Mouse (Mus musculus): ENCODE measurements around the gene Zfp526. TPM values are rescaled to one million over a fixed set of nuclear protein-coding genes. Genes with fewer than 3 reads are reported as not detected.

Zfp526 gene
- polyA plus RNA-seq, 1 experiment from 2014 or later = 3.1 TPM

DNA sequence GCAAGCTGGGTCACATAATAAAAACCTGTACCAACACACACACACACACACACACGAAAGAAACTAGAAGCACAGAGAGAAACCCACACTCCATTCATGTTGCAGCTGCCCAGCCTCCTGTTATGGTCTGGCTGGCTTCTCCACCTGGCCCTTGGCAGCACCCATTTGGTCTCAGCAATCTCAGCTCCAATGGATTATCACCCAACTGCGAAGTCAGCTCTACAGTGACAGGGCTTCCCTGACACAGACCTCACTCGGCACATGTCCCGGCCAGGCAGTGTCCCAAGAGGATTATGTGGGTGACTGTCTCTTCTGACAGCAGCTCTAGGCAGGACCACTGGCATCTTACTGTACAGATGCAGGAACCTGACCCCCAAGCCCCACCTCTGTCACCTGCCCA is 10.7 kb upstream of the Zfp526 start:
- Histone ChIP-seq H3K27ac (no peak overlapping the region), H3K4me1 (peaks cover 4% of the 10 kb centered on the region; the same call in 1 of the 2 replicates), H3K36me3 (0 out of 2 replicates have a peak, but pooled peaks cover 7% of the 10 kb centered on the region), H3K9ac (no peak overlapping the region), H3K27me3 (replicated peaks) (no peaks in the 10 kb centered on the region), H3K4me2 (no peak overlapping the region), H3K9me3 (no peaks in the 10 kb centered on the region), H3K4me3 (replicated peaks) (no peak overlapping the region)
- no peak for ATAC-seq (ENCODE audit: insufficient read depth, low FRiP score, low read depth)
- WGBS = 83% methylated on average over 4 of the region's 4 CpGs

GRCm38 (mm10) chr7:25213099-25213498 is 8.1 kb upstream of the Zfp526 start:
- peaks cover 8% of the 10 kb centered on the region; the same call in 1 of the 2 replicates for H3K4me1 ChIP-seq
- no peak overlapping the region for H3K27ac ChIP-seq
- 0 out of 2 replicates have a peak, but pooled peaks cover 3% of the 10 kb centered on the region for H3K36me3 ChIP-seq
- no peaks in the 10 kb centered on the region for H3K27me3 ChIP-seq (replicated peaks)
- H3K4me3 ChIP-seq (replicated peaks) = no peak overlapping the region
- no peaks in the 10 kb centered on the region for H3K9me3 ChIP-seq
- H3K9ac ChIP-seq = no peak overlapping the region
- ATAC-seq (ENCODE audit: insufficient read depth, low FRiP score, low read depth) = no peak
- WGBS = 69% methylated on average over 3 of the region's 3 CpGs
- no peak overlapping the region for H3K4me2 ChIP-seq

GRCm38 (mm10) chr7:25214172-25214571 is 7.1 kb upstream of the Zfp526 start:
- no peak overlapping the region for H3K27ac ChIP-seq
- no peak overlapping the region for H3K4me3 ChIP-seq (replicated peaks)
- H3K9ac ChIP-seq = no peak overlapping the region
- 0 out of 2 replicates have a peak, but pooled peaks cover 3% of the 10 kb centered on the region for H3K36me3 ChIP-seq
- H3K4me2 ChIP-seq = no peak overlapping the region
- 96% methylated on average over 2 of the region's 2 CpGs for WGBS
- H3K27me3 ChIP-seq (replicated peaks) = no peaks in the 10 kb centered on the region
- peaks cover 19% of the 10 kb centered on the region; the same call in 1 of the 2 replicates for H3K4me1 ChIP-seq
- H3K9me3 ChIP-seq = no peaks in the 10 kb centered on the region
- no peak for ATAC-seq (ENCODE audit: insufficient read depth, low FRiP score, low read depth)

DNA sequence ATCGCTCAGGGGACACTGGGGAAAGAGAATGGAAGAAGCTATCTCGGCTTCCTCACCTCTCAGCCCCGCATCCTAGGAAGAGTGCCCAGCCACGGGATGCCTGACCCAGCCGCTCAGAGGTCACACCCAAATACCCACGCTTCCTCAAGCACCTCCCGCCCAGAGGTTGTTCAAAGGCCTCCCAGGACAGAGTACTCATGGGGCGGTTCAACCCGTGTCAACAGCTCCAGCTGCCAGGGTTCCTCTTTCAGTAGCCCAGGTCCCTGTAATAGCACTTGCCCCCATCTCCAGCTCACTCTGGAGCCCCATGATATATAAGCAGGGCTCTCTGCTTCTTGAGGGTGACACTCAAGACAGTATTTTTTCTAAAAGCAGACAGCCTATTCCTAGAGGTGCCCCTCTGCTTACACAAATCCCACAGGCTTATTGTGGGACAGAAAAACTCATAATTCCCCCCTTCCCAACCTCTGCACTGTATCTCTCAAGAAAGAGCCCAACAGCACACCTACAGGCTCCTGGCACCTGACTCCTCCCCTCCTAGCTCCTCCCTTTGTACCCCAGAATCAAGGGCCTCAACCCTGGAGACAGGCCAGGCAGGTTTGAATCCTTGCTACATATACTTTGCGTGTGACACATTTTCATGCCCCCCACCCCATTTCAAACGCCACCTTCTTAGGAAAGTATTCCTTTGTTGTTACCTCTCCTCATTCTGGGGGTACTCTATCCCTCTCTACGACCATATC is 3.4 kb upstream of the Zfp526 start:
- H3K27me3 ChIP-seq (replicated peaks) = no peaks in the 10 kb centered on the region
- H3K4me3 ChIP-seq (replicated peaks) = peak overlapping the region; percentile 86
- peak overlapping the region; percentile 95 for H3K27ac ChIP-seq
- H3K9me3 ChIP-seq = no peaks in the 10 kb centered on the region
- ATAC-seq (ENCODE audit: insufficient read depth, low FRiP score, low read depth) = no peak
- peaks cover 41% of the 10 kb centered on the region for H3K4me1 ChIP-seq
- peak overlapping the region; percentile 87 for H3K4me2 ChIP-seq
- no peak overlapping the region for H3K9ac ChIP-seq
- no peaks in the 10 kb centered on the region for H3K36me3 ChIP-seq
- 54% methylated on average over 12 of the region's 12 CpGs for WGBS

- Histone ChIP-seq H3K9me3 (no peaks in the 10 kb centered on the region), H3K4me2 (peak overlapping the region; percentile 87), H3K27ac (peak overlapping the region; percentile 95), H3K36me3 (no peaks in the 10 kb centered on the region), H3K4me3 (replicated peaks) (peak overlapping the region; percentile 86), H3K4me1 (peaks cover 42% of the 10 kb centered on the region), H3K9ac (peak overlapping the region; percentile 66), H3K27me3 (replicated peaks) (no peaks in the 10 kb centered on the region)
- no peak; the same call in 1 of the 2 replicates for ATAC-seq (ENCODE audit: insufficient read depth, low FRiP score, low read depth)
- under 1% methylated on average over 53 of the region's 53 CpGs for WGBS
Observed at GRCm38 (mm10) chr7:25218705-25219415, 2.4 kb upstream of the Zfp526 start.

DNA sequence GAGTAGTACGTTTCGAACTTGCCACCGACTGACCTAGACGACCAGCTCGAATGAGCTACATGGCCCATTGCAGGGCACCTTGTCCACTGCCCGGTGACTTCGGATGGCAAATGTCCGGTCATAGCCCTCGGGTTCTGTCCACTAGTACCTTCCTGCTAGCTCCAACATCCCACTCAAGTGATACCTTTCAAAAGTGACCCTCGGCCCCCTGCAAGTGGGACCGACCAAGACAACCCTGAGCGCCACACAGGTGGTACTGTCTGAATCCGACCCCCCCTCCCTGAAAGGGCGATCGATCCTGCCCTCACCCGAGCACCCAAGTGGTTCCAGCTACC is 1.8 kb upstream of the Zfp526 start:
- H3K27ac ChIP-seq = peak overlapping the region; percentile 95
- no peaks in the 10 kb centered on the region for H3K27me3 ChIP-seq (replicated peaks)
- peak overlapping the region; percentile 86 for H3K4me3 ChIP-seq (replicated peaks)
- WGBS = under 1% methylated on average over 16 of the region's 16 CpGs
- H3K4me1 ChIP-seq = peaks cover 42% of the 10 kb centered on the region
- peak overlapping the region; percentile 87 for H3K4me2 ChIP-seq
- peak overlapping the region; percentile 66 for H3K9ac ChIP-seq
- ATAC-seq (ENCODE audit: insufficient read depth, low FRiP score, low read depth) = no peak
- no peaks in the 10 kb centered on the region for H3K9me3 ChIP-seq
- H3K36me3 ChIP-seq = 0 out of 2 replicates have a peak, but pooled peaks cover 4% of the 10 kb centered on the region

DNA sequence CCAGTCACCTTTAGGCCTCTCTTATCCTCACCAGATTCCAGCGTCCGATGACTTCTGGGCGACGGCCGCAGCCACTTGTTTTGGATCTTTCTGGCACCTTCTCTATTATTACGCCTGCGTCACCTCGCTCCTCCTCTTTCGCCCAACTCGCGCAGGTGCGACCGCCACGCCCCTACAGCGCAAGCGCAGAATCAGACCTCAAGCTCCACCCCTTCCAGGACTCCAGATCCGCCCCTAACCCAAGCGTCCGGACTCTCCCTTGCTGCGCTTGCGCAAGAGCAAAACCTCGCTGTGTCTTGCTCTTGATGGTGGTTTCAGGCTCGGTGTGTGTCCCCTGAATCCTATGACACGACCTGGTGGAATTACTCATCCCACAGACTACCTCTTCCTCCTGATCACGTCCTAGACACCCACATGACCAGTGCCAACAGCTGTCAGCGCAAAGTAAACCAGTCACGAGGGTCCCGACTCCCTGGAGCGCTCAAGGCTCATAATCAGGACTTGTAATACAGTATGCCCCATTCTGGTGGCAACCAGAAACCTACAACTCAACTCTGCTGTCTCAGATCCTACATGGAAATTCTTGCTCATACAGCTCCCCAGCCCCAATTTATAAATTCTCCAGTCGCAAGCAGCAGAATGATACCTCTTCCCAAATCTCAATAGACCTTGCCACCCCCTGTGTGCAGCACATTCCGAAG is 1.3 kb upstream of the Zfp526 start:
- Histone ChIP-seq H3K4me1 (peaks cover 42% of the 10 kb centered on the region), H3K27me3 (replicated peaks) (no peaks in the 10 kb centered on the region), H3K9ac (peak overlapping the region; percentile 66; the same call in 1 of the 2 replicates), H3K4me2 (peak overlapping the region; percentile 87), H3K27ac (peak overlapping the region; percentile 95), H3K36me3 (peaks cover 7% of the 10 kb centered on the region; the same call in 1 of the 2 replicates), H3K4me3 (replicated peaks) (peak overlapping the region; percentile 86), H3K9me3 (no peaks in the 10 kb centered on the region)
- ATAC-seq (ENCODE audit: insufficient read depth, low FRiP score, low read depth) = peak; percentile 70
- 3% methylated on average over 31 of the region's 31 CpGs for WGBS

- ATAC-seq (ENCODE audit: insufficient read depth, low FRiP score, low read depth) = no peak
- peaks cover 14% of the 10 kb centered on the region for H3K36me3 ChIP-seq
Observed at GRCm38 (mm10) chr7:25220457-25221101, 646 bp upstream of the Zfp526 start, which contains the start of gene Dedd2. Gene Dedd2, minus strand, starts transcription at chr7:25220615.

DNA sequence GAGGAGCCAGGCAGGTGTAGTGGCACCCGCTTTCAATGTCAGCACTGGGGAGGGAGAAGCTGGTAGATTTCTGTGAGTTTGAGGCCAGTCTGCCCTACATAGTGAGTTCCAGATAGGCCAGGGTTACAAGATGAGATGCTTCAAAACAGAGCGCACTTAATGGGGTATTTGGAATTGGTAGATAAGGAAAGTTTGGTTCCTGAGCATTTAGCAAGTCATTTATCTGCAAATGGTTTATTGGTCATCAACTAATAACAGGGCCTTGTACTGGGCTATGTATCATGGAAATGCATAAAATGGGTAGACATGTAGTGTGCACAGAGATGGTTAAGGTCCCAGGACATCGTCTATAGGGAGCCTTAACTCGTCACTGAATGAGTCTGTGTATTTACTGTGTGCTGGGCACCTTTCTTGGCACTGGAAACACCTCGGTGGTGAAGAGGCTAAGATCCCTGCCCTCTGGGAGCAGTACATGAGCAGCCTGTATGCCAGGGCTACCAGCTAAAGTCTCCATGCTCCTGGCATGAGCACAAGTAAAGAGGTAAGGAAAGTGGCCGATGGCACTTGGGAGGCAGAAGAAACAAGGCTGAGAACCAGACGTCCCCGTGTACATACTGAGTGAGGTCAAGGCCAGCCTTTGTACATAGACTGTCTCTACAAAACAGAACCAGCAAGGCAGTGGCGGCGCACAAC is 1.2 kb downstream of the Zfp526 start:
- no peaks in the 10 kb centered on the region for H3K27me3 ChIP-seq (replicated peaks)
- no peaks in the 10 kb centered on the region for H3K9me3 ChIP-seq
- no peak overlapping the region for H3K9ac ChIP-seq
- H3K27ac ChIP-seq = no peak overlapping the region
- peak overlapping the region; percentile 87 for H3K4me2 ChIP-seq
- WGBS = 77% methylated on average over 10 of the region's 10 CpGs
- peaks cover 28% of the 10 kb centered on the region for H3K36me3 ChIP-seq
- peaks cover 41% of the 10 kb centered on the region for H3K4me1 ChIP-seq
- ATAC-seq (ENCODE audit: insufficient read depth, low FRiP score, low read depth) = no peak
- peak overlapping the region; percentile 86 for H3K4me3 ChIP-seq (replicated peaks)

More at GRCm38 (mm10) chr7:25220457-25221101, 646 bp upstream of the Zfp526 start, which contains the start of gene Dedd2:
- no peaks in the 10 kb centered on the region for H3K9me3 ChIP-seq
- H3K9ac ChIP-seq = peak within 1 kb of the TSS; percentile 71
- H3K4me3 ChIP-seq (replicated peaks) = peak within 1 kb of the TSS; percentile 86
- H3K4me1 ChIP-seq = peaks cover 42% of the 10 kb centered on the region
- H3K27ac ChIP-seq = peak within 1 kb of the TSS; percentile 95
- 4% methylated on average over 20 of the region's 20 CpGs for WGBS
- H3K27me3 ChIP-seq (replicated peaks) = no peaks in the 10 kb centered on the region
- peak within 1 kb of the TSS; percentile 87 for H3K4me2 ChIP-seq

DNA sequence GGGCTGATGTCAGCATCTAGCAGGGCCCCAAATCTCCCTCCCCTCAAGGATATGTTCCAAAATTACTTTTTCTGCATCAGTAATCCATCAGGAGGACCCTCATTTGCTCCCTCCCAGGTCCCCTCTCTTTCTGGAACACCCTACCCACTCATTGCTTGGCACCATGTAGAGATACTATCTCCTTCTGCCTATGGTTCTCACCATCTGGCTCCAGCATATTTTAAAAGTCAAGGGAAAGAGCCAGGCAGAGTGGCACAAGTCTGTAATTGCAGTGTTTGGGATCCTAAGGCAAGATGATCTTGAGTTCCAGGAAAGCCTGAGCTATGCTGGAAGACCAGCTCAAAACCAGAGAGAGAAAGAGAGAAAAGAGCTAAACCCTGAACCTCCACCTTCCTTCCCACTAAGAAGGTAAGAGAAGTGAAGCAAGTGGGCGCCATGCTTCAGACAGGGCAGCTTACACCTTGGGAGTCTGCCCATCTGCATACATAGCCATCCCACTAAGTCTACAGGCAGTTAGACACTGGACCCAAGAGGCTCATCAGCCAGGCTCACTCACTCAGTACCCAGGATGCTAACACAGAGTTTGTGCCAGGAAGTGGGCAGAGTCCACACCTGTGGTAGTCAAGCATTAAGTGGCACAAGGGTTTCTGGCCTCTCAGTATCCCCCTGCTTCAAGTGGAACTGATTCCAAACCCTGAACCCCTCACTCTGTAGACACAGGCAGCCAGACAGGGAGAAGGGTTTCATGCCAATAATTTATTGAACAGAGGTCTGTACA is 6.5 kb downstream of the Zfp526 start:
- Histone ChIP-seq H3K27ac (no peak overlapping the region), H3K9ac (no peak overlapping the region), H3K27me3 (replicated peaks) (no peaks in the 10 kb centered on the region), H3K4me3 (replicated peaks) (no peak overlapping the region), H3K4me1 (peaks cover 2% of the 10 kb centered on the region), H3K36me3 (peaks cover 72% of the 10 kb centered on the region), H3K9me3 (no peaks in the 10 kb centered on the region), H3K4me2 (no peak overlapping the region)
- ATAC-seq (ENCODE audit: insufficient read depth, low FRiP score, low read depth) = no peak
- WGBS = 97% methylated on average over 1 of the region's 1 CpGs
